Mouse (Mus musculus) kidney, adult 8-10 months (tissue): ENCODE data around the gene C1qtnf5.

Source experiments
- DNase-seq, 2 experiments: peaks; one replicate each; pipeline ENCODE4 v3.0.0; 2022

Gene C1qtnf5

GRCm38 (mm10) chr9:44107110-44107509 is at the start of gene C1qtnf5:
C1qtnf5 (plus strand) TSS chr9:44107245.
- peak; percentile 71 to 81 for DNase-seq

DNA sequence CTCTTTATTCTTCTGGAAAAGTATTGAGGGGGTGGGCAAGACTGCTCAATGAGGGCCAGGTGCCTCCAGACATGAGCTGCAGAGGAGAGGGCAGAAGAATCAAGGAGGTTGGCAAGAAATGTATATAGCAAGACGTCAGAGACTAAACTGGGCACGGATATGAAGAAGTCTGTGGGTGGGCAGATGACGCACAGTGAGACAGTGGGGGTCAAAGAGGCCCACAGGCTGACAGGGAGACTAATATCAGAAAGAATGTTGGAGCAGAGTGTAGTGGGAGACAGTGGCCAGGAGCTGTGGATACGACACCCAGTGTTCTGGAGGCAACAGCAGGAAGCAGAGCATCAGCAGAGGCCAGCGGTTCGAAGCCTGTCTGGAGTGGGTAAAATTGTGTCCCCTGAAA is 48.4 kb upstream of the C1qtnf5 start:
- no peak for DNase-seq

DNA sequence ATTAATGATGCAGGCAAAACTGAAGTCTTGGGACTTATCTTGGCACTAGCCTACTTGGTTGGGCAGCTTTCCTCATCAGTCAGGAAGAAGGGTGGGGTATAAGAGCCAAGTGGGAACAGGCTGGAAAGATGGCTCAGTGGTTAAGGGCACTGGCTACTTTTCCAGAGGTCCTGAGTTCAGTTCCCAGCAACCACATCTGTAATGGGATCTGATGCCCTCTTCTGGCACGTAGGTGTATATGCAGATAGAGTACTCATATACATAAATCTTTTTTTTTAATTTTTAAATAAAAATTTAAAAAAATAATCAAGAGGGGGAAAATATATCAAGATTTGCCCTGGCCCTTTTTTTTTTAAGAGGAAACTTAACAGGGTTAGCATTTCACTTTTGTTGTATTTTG is 41.9 kb upstream of the C1qtnf5 start:
- DNase-seq: no peak

GRCm38 (mm10) chr9:44066785-44067225 is 40.2 kb upstream of the C1qtnf5 start, which contains the start of gene Usp2:
Usp2 (plus strand) TSS chr9:44067021.
- peak; percentile 99 to 100 for DNase-seq

- DNase-seq: no peak
These were observed 39.6 kb upstream of the C1qtnf5 start for GRCm38 (mm10) chr9:44067241-44067959.

DNA sequence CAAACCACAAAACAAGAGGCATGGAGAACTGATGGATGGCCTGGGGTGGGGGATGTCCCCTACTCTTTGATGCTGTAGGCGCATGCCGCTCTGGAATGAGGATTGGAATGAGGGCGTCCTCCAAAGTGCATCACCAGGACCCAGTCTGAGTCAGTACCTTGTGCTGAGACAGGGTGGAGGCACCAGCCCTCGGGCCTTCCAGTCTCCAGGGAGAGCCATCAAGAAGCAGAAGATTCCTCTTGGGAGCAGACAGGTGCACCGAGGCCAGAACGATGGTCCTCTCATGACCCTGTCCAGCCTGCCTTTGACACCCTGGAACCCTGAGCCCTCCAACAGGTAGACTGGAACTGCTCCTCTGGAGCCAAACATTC is 39.1 kb upstream of the C1qtnf5 start:
- no peak for DNase-seq

DNA sequence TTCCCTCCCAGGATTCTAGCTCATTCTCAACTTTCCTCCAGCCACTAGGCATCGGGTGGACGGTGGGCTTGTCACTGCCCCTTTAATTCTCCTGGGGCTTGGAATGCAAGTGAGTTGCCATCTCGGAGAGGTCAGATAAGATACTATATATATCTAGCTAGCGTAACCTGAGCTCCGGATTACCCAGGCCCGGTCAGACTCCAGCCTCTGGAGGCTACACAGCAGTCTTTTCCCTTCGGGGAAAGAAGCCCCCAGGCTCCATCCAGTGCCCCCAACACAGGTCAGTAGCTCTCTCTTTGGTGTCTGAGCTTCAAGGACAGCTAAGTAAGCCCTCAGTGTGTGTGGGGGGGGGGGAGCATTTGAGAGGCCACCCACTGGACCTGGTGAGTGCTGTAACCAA is 37.8 kb upstream of the C1qtnf5 start:
- no peak for DNase-seq

- peak in 1 of 2 experiments; percentile 5 for DNase-seq
These were observed 36.8 kb upstream of the C1qtnf5 start for GRCm38 (mm10) chr9:44070113-44070843.

GRCm38 (mm10) chr9:44070844-44071231 is 36.2 kb upstream of the C1qtnf5 start:
- no peak for DNase-seq

GRCm38 (mm10) chr9:44071914-44072598 is 35.0 kb upstream of the C1qtnf5 start:
- peak in 1 of 2 experiments; percentile 9 for DNase-seq

- peak in 1 of 2 experiments; percentile 22 for DNase-seq
These were observed 34.5 kb upstream of the C1qtnf5 start for GRCm38 (mm10) chr9:44072599-44072915.

DNA sequence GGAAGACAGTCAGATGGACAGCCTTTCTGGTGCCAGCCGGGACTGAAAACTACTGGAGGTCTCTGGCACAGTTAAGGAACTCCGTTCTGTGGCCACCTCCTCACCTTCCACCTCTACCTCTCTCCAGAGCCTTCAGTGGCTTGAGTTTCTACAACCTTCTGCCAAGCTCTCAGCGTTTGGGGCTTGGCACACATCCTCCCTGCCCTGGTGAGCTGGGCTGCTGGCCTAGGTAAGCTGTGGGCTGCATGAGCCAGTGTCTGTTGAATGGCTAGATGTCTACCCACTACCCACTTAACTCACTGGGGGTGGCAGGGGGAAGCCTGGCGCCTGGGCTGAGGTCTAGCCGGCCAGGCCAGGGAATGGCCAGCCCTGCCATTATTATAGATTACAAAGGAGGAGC is 33.9 kb upstream of the C1qtnf5 start:
- no peak for DNase-seq

GRCm38 (mm10) chr9:44074395-44075275 is 32.4 kb upstream of the C1qtnf5 start:
- peak; percentile 63 to 73 for DNase-seq

DNA sequence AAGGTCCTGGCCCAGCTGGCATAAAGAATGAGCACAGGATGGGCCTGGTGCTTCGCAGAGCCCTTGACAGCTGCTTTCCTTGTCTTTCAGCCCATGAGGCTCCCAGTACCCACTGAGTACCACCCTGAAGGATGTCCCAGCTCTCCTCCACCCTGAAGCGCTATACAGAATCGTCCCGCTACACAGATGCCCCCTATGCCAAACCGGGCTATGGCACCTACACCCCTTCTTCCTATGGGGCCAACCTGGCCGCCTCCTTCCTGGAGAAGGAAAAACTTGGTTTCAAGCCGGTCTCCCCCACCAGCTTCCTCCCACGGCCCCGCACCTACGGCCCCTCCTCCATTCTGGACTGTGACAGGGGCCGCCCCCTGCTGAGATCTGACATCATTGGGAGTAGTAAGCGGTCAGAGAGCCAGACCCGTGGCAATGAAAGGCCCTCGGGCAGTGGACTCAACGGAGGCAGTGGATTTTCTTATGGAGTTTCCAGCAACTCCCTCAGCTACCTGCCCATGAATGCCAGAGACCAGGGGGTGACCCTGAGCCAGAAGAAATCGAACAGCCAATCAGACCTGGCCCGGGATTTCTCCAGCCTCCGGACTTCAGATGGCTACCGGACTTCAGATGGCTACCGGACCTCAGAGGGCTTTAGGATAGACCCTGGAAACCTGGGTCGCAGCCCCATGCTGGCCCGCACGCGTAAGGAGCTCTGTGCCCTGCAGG is 31.6 kb upstream of the C1qtnf5 start:
- DNase-seq: peak; percentile 35 to 52

DNA sequence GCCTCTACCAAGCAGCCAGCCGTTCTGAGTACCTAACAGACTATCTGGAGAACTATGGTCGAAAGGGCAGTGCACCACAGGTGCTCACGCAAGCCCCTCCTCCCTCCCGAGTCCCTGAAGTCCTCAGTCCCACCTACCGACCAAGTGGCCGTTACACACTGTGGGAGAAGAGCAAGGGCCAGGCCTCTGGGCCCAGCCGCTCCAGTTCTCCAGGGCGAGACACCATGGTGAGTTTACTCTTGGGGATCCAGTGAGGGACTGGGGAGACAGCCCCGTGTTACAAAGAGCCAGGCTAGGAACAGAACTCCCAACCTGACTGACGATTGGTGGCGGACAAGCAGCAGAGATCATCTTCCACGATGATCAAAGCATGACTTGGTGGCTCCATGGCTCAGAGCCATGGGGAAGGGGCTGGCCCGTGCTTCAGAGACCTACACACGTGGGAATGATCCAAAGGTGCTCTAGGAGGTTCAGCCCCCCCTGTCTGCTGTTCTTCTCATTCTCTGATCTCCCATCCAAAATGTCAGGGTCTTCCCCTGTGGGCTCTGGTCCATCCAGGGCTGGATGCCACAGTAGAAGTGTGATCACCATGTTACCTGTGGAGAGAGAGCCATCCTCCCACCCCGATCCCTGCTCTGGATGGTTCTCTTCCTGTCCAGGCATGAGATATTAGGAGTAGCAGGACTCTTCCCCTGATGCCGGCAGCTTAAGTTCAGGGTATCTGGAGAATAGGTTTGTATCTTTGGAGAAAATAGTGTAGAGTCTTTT is 30.9 kb upstream of the C1qtnf5 start:
- peak; percentile 43 to 53 for DNase-seq

DNA sequence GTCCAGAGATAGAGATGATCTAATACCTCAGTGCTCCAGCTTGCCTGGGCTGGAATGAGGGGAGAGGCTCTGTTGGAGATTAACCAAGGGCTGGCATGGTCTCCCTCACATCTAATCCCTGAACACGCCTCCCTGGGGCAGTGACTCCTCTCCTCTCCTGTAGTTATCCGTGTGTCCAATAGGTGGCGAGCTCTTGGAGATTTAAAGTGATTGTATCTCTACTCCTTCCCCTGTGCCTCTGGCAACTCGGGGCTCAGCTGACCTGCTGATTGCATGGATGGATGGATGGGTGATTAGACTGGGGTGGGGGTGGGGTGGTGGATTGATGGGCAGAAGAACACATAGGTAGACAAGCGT is 30.3 kb upstream of the C1qtnf5 start:
- DNase-seq: peak; percentile 90 to 92

- DNase-seq: peak; percentile 12 to 21
These were observed 29.7 kb upstream of the C1qtnf5 start for GRCm38 (mm10) chr9:44077266-44077910.

DNA sequence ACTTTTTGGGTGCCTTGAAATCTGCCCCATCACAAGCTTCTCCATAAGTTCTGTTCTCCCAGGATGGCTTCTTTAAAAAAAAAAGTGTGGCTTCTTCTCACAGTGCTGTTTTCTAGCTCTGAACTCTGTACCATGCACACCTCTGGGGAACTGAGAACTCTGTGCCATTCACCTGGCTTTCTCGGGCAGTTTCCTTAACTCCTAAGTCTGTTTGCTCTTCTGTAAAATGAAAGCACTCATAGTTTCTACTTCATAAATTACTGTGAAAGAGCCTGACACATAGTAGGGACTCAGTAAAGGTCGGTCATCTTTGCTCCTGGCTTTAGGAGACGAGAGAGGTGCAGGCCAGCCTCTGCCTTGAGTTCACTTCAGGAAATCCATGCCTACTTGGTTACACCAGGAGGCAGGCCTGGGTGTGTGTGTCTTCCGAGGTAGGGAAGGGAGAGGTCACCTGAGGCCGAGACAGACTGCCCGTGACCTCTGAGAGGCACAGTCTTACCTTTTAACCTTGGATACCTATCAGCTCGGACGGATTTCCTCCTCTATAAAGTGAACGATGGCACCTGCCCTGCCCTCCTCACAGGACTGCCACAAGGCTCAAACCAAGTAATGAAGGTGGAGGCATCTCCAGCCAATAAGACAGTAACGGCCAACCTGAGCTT is 28.8 kb upstream of the C1qtnf5 start:
- peak; percentile 70 to 76 for DNase-seq

- DNase-seq: peak; percentile 94 to 97
These were observed 27.9 kb upstream of the C1qtnf5 start for GRCm38 (mm10) chr9:44078955-44079756.
